Mouse (Mus musculus): ENCODE measurements around the gene Vamp3. TPM values are rescaled to one million over a fixed set of nuclear protein-coding genes. Genes with fewer than 3 reads are reported as not detected.

Gene Vamp3
- polyA plus RNA-seq (2017; shearing (Covaris generic)): 10 to 100 TPM; 43.5 to 56.3 (median 47.6) TPM

GRCm38 (mm10) chr4:151057347-151058321 is at the start of gene Vamp3:
TSS of gene Vamp3 (minus strand) at chr4:151057963.
- peak; percentile 98 for ATAC-seq

GRCm38 (mm10) chr4:151106468-151106867 is 48.7 kb upstream of the Vamp3 start:
- no peak for ATAC-seq

- no peak for ATAC-seq
These were observed 48.1 kb upstream of the Vamp3 start for GRCm38 (mm10) chr4:151105886-151106285.

GRCm38 (mm10) chr4:151104147-151104546 is 46.4 kb upstream of the Vamp3 start:
- no peak for ATAC-seq

- ATAC-seq: no peak
These were observed 45.9 kb upstream of the Vamp3 start for GRCm38 (mm10) chr4:151103646-151104045.

GRCm38 (mm10) chr4:151097104-151097438 is 39.3 kb upstream of the Vamp3 start:
- no peak for ATAC-seq

- ATAC-seq: no peak
These were observed 38.8 kb upstream of the Vamp3 start for GRCm38 (mm10) chr4:151096334-151097103.

GRCm38 (mm10) chr4:151095207-151095606 is 37.4 kb upstream of the Vamp3 start:
- ATAC-seq: no peak

GRCm38 (mm10) chr4:151089270-151089669 is 31.5 kb upstream of the Vamp3 start, which contains the start of gene Gm13090:
TSS of gene Gm13090 (plus strand) at chr4:151089570.
- no peak for ATAC-seq

- no peak for ATAC-seq
These were observed 31.1 kb upstream of the Vamp3 start for GRCm38 (mm10) chr4:151088819-151089218.

GRCm38 (mm10) chr4:151087358-151087757 is 29.6 kb upstream of the Vamp3 start:
- ATAC-seq: no peak

- no peak for ATAC-seq
These were observed 25.3 kb upstream of the Vamp3 start for GRCm38 (mm10) chr4:151083027-151083426.

GRCm38 (mm10) chr4:151081977-151082376 is 24.2 kb upstream of the Vamp3 start:
- ATAC-seq: no peak

- no peak for ATAC-seq
These were observed 23.6 kb upstream of the Vamp3 start for GRCm38 (mm10) chr4:151081355-151081754.

GRCm38 (mm10) chr4:151074817-151075216 is 17.1 kb upstream of the Vamp3 start:
- no peak for ATAC-seq

GRCm38 (mm10) chr4:151073108-151073744 is 15.5 kb upstream of the Vamp3 start:
- peak; percentile 50 for ATAC-seq

GRCm38 (mm10) chr4:151070962-151071361 is 13.2 kb upstream of the Vamp3 start:
- ATAC-seq: no peak

- ATAC-seq: no peak
These were observed 11.0 kb upstream of the Vamp3 start for GRCm38 (mm10) chr4:151068751-151069150.

- ATAC-seq: no peak
These were observed 1.8 kb upstream of the Vamp3 start for GRCm38 (mm10) chr4:151059566-151059965.

GRCm38 (mm10) chr4:151058634-151059033 is 871 bp upstream of the Vamp3 start:
- ATAC-seq: no peak

GRCm38 (mm10) chr4:151051162-151051561 is 6.6 kb downstream of the Vamp3 start:
- peak; percentile 35 for ATAC-seq

- ATAC-seq: no peak
These were observed 11.2 kb downstream of the Vamp3 start for GRCm38 (mm10) chr4:151046524-151046923.
